Mouse (Mus musculus) hindbrain, postnatal 0 days (tissue): ENCODE data around the gene Zfp661. TPM values are rescaled to one million over a fixed set of nuclear protein-coding genes. Genes with fewer than 3 reads are reported as not detected.

Experiments
- ATAC-seq: fragments of 200-750 bp; cut with Nextera tagmentation; 2 replicates; pipeline ENCODE4 v1.8.0; 2017; ENCODE audit warnings: mild to moderate bottlenecking, moderate TSS enrichment, moderate library complexity
- DNase-seq: peaks from one replicate; pipeline ENCODE4 v3.0.0-alpha.2; 2015; ENCODE audit warnings: low spot score
- H3K27ac ChIP-seq: fragments of 300-500 bp; sonication (generic); 2 replicates; pipeline ENCODE4 v1.5.1; 2014; ENCODE audit warnings: mild to moderate bottlenecking
- H3K27me3 ChIP-seq: fragments of 300-500 bp; sonication (generic); 2 replicates; pipeline ENCODE4 v1.6.1; 2014; ENCODE audit warnings: low read length, mixed read lengths; ENCODE audit not compliant: insufficient read depth
- H3K36me3 ChIP-seq: fragments of 300-500 bp; sonication (generic); 2 replicates; pipeline ENCODE4 v1.6.1; 2014; ENCODE audit warnings: low read length, mixed read lengths; ENCODE audit not compliant: insufficient read depth
- H3K4me1 ChIP-seq: fragments of 300-500 bp; sonication (generic); 2 replicates; pipeline ENCODE4 v1.6.1; 2014; ENCODE audit warnings: antibody characterized with exemption, low read length, mixed read lengths; ENCODE audit not compliant: insufficient read depth
- H3K4me2 ChIP-seq: fragments of 300-500 bp; sonication (generic); 2 replicates; pipeline ENCODE4 v1.6.1; 2014; ENCODE audit warnings: low read depth, mild to moderate bottlenecking, low read length, moderate library complexity, mixed read lengths
- H3K4me3 ChIP-seq: fragments of 300-500 bp; sonication (generic); 2 replicates; pipeline ENCODE4 v1.5.1; 2014; ENCODE audit warnings: low read length
- H3K9ac ChIP-seq: fragments of 300-500 bp; sonication (generic); replicated peaks from 2 replicates; pipeline ENCODE4 v1.6.1; 2014; ENCODE audit warnings: mild to moderate bottlenecking, low read length, moderate library complexity, mixed read lengths
- H3K9me3 ChIP-seq: fragments of 300-500 bp; sonication (generic); 2 replicates; pipeline ENCODE4 v1.6.1; 2016; ENCODE audit warnings: low read length, mixed read lengths
- CTCF ChIP-seq: IDR thresholded peaks from 2 replicates; pipeline ENCODE4 v1.5.1; 2016; ENCODE audit warnings: antibody characterized with exemption, control low read depth, low read depth
- WGBS: fragments of 180-500 bp; shearing (Covaris S2); extraction: QIAGEN DNeasy Blood & Tissue Kit; methylation state at CpG from one replicate; pipeline ENCODE4 v1.1.7; 2014; 5-methylcytosine and 5-hydroxymethylcytosine counted together
- polyA plus RNA-seq: library from polyadenylated mRNA; unstranded; fragments of >200 nt; fragmentation: Nextera tagmentation; extraction: Ambion mirVana; gene quantifications from 2 replicates; pipeline ENCODE4 v1.2.1, GENCODE M21; 2015
- total RNA-seq: library from RNA; depleted of rRNA; stranded (reverse); fragments of >200 nt; gene quantifications from 2 replicates; pipeline ENCODE4 v1.2.3, GENCODE M21; 2014

Zfp661 gene
- total and polyA plus RNA-seq, 2 experiments from 2014 or later = 4.3 to 6.0 TPM

GRCm38 (mm10) chr2:127559070-127559966 lies 27.6 kb downstream of the Zfp661 start:
- H3K27me3 ChIP-seq = peaks cover 6% of the 10 kb centered on the region; the same call in 1 of the 2 replicates
- peaks cover 5% of the 10 kb centered on the region for H3K4me1 ChIP-seq
- no peak overlapping the region for H3K27ac ChIP-seq
- peak; percentile 96 for DNase-seq
- no peak overlapping the region for H3K9ac ChIP-seq
- H3K4me3 ChIP-seq = peak overlapping the region; percentile 27
- 6% methylated on average over 18 of the region's 18 CpGs for WGBS
- no peaks in the 10 kb centered on the region for H3K9me3 ChIP-seq
- peak; percentile 99 for ATAC-seq
- peak overlapping the region; percentile 50 for H3K4me2 ChIP-seq
- TF ChIP-seq CTCF = peak; percentile 94
- no peaks in the 10 kb centered on the region for H3K36me3 ChIP-seq

- DNase-seq = peak; percentile 72
These were observed 35.8 kb downstream of the Zfp661 start for GRCm38 (mm10) chr2:127551078-127551477.

GRCm38 (mm10) chr2:127550446-127550845 lies 36.4 kb downstream of the Zfp661 start:
- TF ChIP-seq CTCF = no peak

More at GRCm38 (mm10) chr2:127551078-127551477, 35.8 kb downstream of the Zfp661 start:
- H3K4me2 ChIP-seq = no peak overlapping the region
- no peak overlapping the region for H3K27ac ChIP-seq
- no peak overlapping the region for H3K4me3 ChIP-seq
- no peaks in the 10 kb centered on the region for H3K9me3 ChIP-seq
- H3K4me1 ChIP-seq = no peaks in the 10 kb centered on the region
- H3K27me3 ChIP-seq = no peaks in the 10 kb centered on the region
- TF ChIP-seq CTCF = peak; percentile 71
- WGBS = 46% methylated on average over 5 of the region's 5 CpGs
- H3K36me3 ChIP-seq = no peaks in the 10 kb centered on the region
- ATAC-seq = peak; percentile 62
- no peak overlapping the region for H3K9ac ChIP-seq

GRCm38 (mm10) chr2:127549711-127550110 lies 37.2 kb downstream of the Zfp661 start:
- Histone ChIP-seq H3K4me1 (no peaks in the 10 kb centered on the region), H3K4me3 (no peak overlapping the region), H3K36me3 (no peaks in the 10 kb centered on the region), H3K27ac (no peak overlapping the region), H3K4me2 (no peak overlapping the region), H3K9me3 (no peaks in the 10 kb centered on the region), H3K9ac (no peak overlapping the region), H3K27me3 (no peaks in the 10 kb centered on the region)
- no peak for DNase-seq
- ATAC-seq = no peak
- no peak for TF ChIP-seq CTCF

More at GRCm38 (mm10) chr2:127550446-127550845, 36.4 kb downstream of the Zfp661 start:
- ATAC-seq (no peak), DNase-seq (no peak)
- Histone ChIP-seq H3K4me1 (no peaks in the 10 kb centered on the region), H3K9ac (no peak overlapping the region), H3K4me2 (no peak overlapping the region), H3K4me3 (no peak overlapping the region), H3K27me3 (no peaks in the 10 kb centered on the region), H3K27ac (no peak overlapping the region), H3K36me3 (no peaks in the 10 kb centered on the region), H3K9me3 (no peaks in the 10 kb centered on the region)
- WGBS = 88% methylated on average over 1 of the region's 1 CpGs

- Histone ChIP-seq H3K9me3 (no peaks in the 10 kb centered on the region), H3K9ac (no peak overlapping the region), H3K4me2 (no peak overlapping the region), H3K27ac (no peak overlapping the region), H3K27me3 (no peaks in the 10 kb centered on the region), H3K4me1 (no peaks in the 10 kb centered on the region), H3K36me3 (no peaks in the 10 kb centered on the region), H3K4me3 (no peak overlapping the region)
- no peak for TF ChIP-seq CTCF
- 78% methylated on average over 5 of the region's 5 CpGs for WGBS
- no peak for DNase-seq
- ATAC-seq = no peak
These were observed 38.4 kb downstream of the Zfp661 start for GRCm38 (mm10) chr2:127548342-127549074.

- ATAC-seq (no peak), DNase-seq (no peak)
- Histone ChIP-seq H3K4me1 (peaks cover 4% of the 10 kb centered on the region; the same call in 1 of the 2 replicates), H3K9me3 (no peaks in the 10 kb centered on the region), H3K27me3 (peaks cover 29% of the 10 kb centered on the region), H3K4me2 (no peak overlapping the region), H3K36me3 (no peaks in the 10 kb centered on the region), H3K9ac (no peak overlapping the region), H3K4me3 (no peak overlapping the region), H3K27ac (no peak overlapping the region)
- no peak for TF ChIP-seq CTCF
- 95% methylated on average over 2 of the region's 2 CpGs for WGBS
These were observed 45.2 kb downstream of the Zfp661 start for GRCm38 (mm10) chr2:127541697-127542096.
